Mouse (Mus musculus) thymus, adult 2 months (tissue): Measurements from ENCODE around the gene Cidec.

ENCODE experiments used
- CTCF ChIP-seq: fragments of 200-500 bp; IDR thresholded peaks from 2 replicates; pipeline ENCODE4 v1.5.1; 2012; ENCODE audit warnings: mild to moderate bottlenecking, control low read depth, low read length, moderate library complexity, borderline replicate concordance; ENCODE audit not compliant: control insufficient read depth, poor library complexity, insufficient read depth; ENCODE audit errors: extremely low read depth
- POLR2A ChIP-seq: fragments of 200-500 bp; IDR thresholded peaks from 2 replicates; pipeline ENCODE4 v1.6.1; 2012; ENCODE audit warnings: mild to moderate bottlenecking, low read length, control low read depth, moderate library complexity; ENCODE audit not compliant: control insufficient read depth, poor library complexity, insufficient read depth; ENCODE audit errors: extremely low read depth

GRCm38 (mm10) chr6:113438721-113439430, 3.3 kb upstream of the Cidec start:
- TF ChIP-seq CTCF (no peak), POLR2A (no peak)
